Mouse (Mus musculus) mammary gland, adult 2 months (tissue): ENCODE results near the gene Il9r. TPM values are rescaled to one million over a fixed set of nuclear protein-coding genes. Genes with fewer than 3 reads are reported as not detected.

Experiments used
- polyA plus RNA-seq: library from polyadenylated mRNA; depleted of rRNA; stranded (reverse); fragments of >200 nt; gene quantifications from 2 replicates; pipeline ENCODE4 v1.2.3, GENCODE M21; 2012; ENCODE audit warnings: low replicate concordance; rRNA removed

Il9r gene
- polyA plus RNA-seq = 7.4 and 12.7 TPM in 2 replicates

DNA sequence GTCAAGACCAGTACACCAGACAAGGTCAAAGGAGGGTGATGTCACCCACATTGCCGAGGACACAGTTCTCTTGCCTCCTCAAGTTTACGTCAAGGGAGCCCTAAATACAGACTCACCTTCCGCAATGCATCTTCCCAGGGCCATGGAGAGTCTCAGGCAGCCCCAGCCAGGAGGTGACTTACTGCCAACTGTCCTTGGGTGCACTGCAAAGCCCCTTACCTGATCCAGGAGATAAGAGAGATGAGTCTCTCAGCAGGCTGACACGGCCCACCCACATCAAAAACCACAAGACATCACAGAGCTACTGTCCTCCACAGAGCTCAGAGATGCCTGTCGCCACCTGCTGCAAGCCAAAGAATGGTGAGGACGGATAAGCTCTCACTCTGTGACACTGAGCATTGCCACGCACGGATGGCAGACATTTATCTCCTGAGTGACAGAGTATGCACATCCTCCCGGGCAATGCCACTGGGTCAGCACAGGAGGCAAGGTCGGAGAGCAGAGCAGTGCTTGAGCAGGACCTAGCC lies at the start of gene Il9r:
Gene Il9r (minus strand): TSS at position 205 of the 527 bp plus-strand sequence.

DNA sequence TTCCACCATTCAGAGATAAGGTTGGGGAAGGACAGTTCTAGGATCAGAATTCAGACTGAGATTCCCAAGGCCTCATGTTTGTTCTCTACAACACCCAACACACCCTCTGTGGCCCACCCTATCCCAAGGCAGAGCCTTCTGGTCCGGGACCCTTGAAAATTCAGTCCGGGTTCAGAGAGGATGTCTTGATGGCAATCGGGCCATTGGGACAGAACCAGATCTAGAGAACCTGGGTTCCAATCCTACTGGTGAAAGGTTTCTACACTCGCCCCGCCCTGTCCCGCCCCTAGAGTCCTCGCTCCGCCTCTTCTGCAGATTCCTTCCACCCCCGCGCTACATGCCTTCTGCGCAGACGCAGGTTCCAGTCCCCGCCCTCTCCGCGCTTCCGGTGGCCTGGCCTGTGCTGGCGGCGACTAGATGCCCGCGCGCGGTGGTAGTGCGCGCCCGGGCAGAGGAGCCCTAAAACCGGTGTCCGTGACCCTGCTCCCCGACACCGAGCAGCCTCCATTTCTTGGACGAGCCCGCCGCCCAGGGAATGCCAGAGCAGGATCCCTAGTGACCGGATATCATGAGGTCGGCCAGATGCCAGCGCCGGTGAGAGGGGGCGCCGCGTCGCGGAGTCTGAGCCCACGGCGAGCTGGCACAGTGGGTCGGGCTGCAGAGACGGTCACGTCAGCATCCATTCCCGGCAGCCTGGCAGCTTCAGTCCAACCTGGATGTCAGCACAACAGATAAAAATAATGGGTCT lies 26.2 kb upstream of the Il9r start, which contains the start of gene Mpg:
Gene Mpg (plus strand): TSS at position 382 of the 748 bp plus-strand sequence.

GRCm38 (mm10) chr11:32221951-32222409 lies 21.9 kb upstream of the Il9r start, which contains the start of gene Rhbdf1:
Rhbdf1 (minus strand) TSS chr11:32222300.

DNA sequence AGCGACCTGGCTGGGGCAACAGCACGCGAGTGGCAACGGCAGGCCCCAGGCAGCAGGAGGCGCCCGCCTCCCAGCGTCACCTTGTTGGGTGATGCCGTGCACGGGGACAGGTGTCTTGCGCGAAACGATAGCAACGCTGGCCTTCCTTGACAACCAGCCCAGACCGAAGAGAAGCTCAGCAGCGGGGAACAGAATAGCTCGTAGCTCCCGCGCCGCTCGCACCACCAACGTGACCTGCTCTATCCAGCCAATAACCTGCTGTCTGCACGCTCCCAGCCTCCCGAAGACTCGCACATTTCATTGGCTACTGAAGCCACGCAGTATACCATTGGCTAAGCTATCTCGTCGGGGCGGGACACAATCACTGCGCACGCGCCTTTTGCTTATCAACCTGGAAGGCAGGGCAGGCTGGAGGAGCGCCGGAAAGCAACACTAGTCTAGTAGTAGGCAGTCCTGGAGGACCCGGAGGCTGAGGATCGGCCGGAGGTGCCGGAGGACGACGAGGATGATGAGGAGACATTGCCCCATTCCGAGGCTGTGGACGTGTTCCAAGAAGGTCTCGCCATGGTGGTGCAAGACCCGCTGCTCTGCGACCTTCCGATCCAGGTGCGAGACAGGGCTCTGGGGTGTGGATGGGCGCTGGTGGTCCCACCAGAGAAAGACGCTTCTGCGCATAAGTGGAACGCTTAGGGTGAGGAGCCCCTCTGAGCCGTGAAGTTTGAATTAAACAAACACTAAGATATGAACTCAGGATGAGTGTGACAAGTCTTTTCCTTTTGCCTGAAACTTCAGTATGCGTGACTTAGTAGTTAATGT lies 5.2 kb upstream of the Il9r start, which contains the start of gene Snrnp25:
Gene Snrnp25 (plus strand): TSS at position 358 of the 816 bp plus-strand sequence.

Other genes starting within 250 kb of the Il9r start
- gene 4930524B15Rik, start 234.7 kb downstream of the Il9r start, polyA plus RNA-seq = not detected in 2 replicates
- 11.4 and 17.0 TPM in 2 replicates for gene Nsg2, start 199.8 kb downstream of the Il9r start, polyA plus RNA-seq
- 13.1 and 14.8 TPM in 2 replicates for gene Snrnp25, start 5.1 kb upstream of the Il9r start, polyA plus RNA-seq
- gene Rhbdf1, start 22.0 kb upstream of the Il9r start, polyA plus RNA-seq = 216 and 224 TPM in 2 replicates
- gene Mpg, start 26.2 kb upstream of the Il9r start, polyA plus RNA-seq = 13.0 and 14.3 TPM in 2 replicates
- 111 and 129 TPM in 2 replicates for gene Nprl3, start 67.4 kb upstream of the Il9r start, polyA plus RNA-seq
- gene Hba-x, start 76.1 kb upstream of the Il9r start, polyA plus RNA-seq = not detected in 2 replicates
- gene Hba-a1, start 83.2 kb upstream of the Il9r start, polyA plus RNA-seq = 588 and 1,816 TPM in 2 replicates
- gene Hbq1b, start 86.7 kb upstream of the Il9r start, polyA plus RNA-seq = not detected in 2 replicates
- gene Hba-a2, start 96.2 kb upstream of the Il9r start, polyA plus RNA-seq = 968 and 1,887 TPM in 2 replicates
- gene Hbq1a, start 99.8 kb upstream of the Il9r start, polyA plus RNA-seq = 0.27 TPM in 1 of 2 replicates, not detected in the other
- 23.7 and 34.8 TPM in 2 replicates for gene Sh3pxd2b, start 147.5 kb upstream of the Il9r start, polyA plus RNA-seq